Mouse (Mus musculus) megakaryocyte, embryonic 14.5 days (primary cell): ENCODE measurements at regions not wholly inside any gene's neighbourhood (a gene's known extent, or its start where the extent isn't known, plus 50 kb on each side); places are given as distances from the start of the nearest gene placed in this dataset.

Source experiments
- FLI1 ChIP-seq: IDR thresholded peaks from 2 replicates; pipeline ENCODE4 v1.6.1; 2012; ENCODE audit warnings: low read length, inconsistent platforms, mixed read lengths
- GATA1 ChIP-seq: IDR thresholded peaks from 3 replicates; pipeline ENCODE4 v1.6.1; 2012; ENCODE audit warnings: mixed read lengths, low read length, inconsistent platforms, borderline replicate concordance

DNA sequence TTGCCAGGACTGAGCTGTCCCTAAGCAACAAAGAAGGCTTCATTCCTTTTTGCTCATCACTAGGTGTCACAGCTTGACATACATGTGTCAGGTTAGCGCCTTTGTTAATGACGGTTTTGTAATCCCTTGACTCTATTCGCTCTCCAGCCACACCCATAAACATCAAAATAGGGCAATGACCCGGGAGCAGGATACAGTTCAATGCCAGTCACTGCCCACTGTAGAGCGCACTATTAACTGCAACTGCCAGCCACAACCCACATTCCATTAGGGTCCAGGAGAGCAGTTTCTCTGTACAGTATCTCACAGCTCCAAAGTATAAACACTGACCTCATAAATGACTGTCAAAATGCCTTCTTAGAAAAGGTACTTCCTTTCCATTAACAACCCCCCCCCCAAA lies 163.5 kb upstream of the Nfe2l3 start:
- TF ChIP-seq GATA1 (no peak), FLI1 (no peak)
